Mouse (Mus musculus) cerebellum, adult 9-10 months (tissue): ENCODE measurements around the gene Slit2.

ENCODE experiments used
- DNase-seq: peaks from one replicate; pipeline ENCODE4 v3.0.0; 2022

The Slit2 gene

GRCm38 (mm10) chr5:47982941-47983701 lies at the start of gene Slit2:
Gene Slit2 (plus strand): TSS chr5:47983138.
- DNase-seq: no peak

DNA sequence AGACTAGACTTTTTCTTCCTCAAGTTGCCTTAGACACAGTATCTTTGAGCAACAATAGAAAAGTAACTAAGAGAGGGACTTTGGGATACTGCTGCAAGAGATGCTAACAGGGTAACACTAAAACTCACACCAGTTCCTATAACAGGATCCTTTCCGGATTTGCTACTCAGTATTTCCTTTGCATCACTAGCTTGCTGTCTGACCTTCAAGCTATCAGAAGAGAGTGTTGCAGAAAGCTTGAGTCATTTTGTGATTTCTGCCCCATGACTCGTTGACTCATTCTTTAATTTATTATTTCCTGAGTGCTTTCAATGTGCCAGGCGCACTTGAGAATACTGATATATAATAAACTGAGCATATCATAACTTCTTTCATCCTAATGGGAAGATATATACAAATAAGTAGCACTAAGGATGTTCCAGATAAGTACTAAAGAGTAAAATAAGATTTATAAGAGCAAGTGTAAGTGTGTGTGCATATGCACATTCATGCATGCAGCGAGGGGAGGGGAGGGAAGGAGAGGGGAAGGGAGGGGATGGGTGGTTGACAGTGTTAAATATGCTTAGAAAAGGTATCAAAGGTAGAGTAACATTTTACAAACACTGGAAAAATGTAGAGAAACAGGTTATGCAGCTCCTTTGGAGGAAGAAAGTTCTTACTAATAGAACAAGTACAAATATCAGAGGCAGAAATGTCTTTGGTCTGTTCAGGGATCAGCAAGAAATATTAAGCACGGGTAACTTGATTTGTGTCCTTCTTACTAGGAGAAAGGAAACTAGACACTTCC lies 44.2 kb upstream of the Slit2 start:
- DNase-seq: no peak

- no peak for DNase-seq
Measured at GRCm38 (mm10) chr5:47956451-47956850, 26.5 kb upstream of the Slit2 start.

DNA sequence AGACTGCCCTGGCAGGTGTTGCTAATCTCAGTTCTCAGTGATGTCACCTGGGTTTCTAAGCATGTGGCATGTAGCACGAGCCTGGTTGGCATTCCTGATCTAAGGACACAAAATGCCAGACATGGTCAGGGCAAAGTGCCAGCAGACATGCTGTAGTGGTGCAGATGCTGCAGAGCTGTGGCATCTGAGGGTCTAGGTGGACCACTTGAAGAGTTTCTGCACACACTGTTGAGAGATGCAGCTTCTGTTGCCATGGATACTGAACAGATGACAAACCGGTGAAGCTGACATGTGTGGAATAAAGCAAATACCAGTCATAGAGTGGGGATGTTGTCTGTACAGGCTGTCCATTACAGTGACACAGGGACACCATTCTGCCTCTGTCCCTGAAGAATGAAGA lies 7.1 kb upstream of the Slit2 start:
- no peak for DNase-seq

- DNase-seq: no peak
Measured at GRCm38 (mm10) chr5:47979371-47979770, 3.6 kb upstream of the Slit2 start.

DNA sequence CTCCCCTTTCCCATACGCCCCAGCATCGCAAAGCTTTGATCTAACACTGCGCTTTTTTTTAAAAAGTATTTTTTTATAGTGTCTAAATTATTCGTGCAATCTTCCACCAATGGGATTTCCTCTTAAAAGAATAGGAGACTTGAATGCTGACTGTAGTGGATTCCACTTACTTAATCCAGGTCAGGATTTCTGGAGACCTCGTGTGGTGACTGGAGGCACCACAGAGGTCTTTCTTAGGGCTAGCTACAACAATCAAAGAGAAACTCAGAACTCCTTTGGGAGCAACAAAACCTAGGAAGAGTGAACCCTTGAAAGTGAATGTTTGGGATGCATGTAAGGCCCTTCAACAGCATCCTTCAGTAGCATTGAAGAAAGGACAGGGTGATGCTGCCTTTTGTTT lies 2.5 kb upstream of the Slit2 start:
- DNase-seq: no peak

DNA sequence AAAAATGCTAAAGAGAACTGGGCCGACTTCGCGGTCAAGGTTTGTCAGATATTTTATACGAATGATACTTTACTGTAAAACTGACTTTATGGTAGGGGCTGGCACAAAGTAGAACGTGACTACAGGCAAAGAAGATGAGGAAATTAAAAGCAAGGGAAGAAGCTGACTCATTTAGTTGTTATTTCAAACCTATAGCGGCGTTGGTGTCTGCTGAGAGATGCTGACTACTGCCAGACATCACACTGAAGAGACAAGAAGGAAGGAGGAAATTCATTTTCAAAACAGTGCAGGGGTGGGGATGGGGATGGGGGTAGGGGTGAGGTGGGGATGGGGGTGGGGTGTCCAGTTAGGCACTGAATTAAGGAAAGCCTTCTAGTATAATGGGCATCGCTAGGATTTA lies 987 bp upstream of the Slit2 start:
- no peak for DNase-seq

- DNase-seq: no peak
Measured at GRCm38 (mm10) chr5:47983746-47984583, 1.0 kb downstream of the Slit2 start.

DNA sequence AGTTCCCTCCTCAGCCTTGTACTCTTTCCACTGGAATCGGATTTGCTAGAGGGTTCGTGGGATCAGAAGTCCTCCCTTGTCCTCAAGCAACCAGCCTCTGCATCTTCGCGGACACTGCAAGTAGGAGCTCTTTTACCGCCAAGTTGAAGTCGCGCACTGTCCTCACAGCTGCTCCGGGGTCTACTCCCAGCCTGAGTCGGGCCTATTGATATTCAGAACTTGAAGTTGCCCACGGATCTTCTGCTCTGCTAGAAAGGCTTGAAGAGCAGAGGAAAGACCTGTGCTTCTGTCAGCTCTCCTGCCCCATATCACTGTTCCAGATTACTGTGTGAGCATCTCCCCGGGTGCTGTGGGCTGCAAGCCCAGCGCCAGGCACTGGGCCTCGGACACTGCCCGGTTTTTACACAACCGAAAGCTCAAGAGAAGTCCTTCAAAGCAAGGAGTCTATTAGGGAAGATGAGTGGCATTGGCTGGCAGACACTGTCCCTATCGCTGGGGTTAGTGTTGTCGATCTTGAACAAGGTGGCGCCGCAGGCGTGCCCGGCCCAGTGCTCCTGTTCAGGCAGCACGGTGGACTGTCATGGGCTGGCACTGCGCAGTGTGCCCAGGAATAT lies 1.8 kb downstream of the Slit2 start:
- no peak for DNase-seq

GRCm38 (mm10) chr5:47985198-47985631 lies 2.3 kb downstream of the Slit2 start:
- DNase-seq: no peak

GRCm38 (mm10) chr5:47985901-47986670 lies 3.1 kb downstream of the Slit2 start:
- DNase-seq: no peak

DNA sequence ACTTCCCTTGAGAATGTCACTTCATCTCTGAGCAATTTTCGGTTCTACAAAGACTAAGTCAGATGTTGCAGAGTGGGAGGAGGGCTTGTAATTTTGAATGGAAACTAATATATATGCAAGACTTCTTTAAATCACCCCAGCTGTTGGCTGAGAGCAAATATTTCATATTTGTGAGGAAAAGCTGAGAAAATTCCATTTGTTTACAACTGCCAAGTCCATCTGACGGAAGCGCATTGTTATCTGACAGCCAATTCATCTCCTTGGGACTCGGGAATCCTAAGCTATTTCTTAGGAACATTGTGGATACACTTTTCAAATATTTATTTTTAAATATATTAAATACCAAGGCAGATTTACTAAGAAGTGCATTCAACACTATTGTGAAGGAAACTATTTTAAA lies 8.0 kb downstream of the Slit2 start:
- no peak for DNase-seq

DNA sequence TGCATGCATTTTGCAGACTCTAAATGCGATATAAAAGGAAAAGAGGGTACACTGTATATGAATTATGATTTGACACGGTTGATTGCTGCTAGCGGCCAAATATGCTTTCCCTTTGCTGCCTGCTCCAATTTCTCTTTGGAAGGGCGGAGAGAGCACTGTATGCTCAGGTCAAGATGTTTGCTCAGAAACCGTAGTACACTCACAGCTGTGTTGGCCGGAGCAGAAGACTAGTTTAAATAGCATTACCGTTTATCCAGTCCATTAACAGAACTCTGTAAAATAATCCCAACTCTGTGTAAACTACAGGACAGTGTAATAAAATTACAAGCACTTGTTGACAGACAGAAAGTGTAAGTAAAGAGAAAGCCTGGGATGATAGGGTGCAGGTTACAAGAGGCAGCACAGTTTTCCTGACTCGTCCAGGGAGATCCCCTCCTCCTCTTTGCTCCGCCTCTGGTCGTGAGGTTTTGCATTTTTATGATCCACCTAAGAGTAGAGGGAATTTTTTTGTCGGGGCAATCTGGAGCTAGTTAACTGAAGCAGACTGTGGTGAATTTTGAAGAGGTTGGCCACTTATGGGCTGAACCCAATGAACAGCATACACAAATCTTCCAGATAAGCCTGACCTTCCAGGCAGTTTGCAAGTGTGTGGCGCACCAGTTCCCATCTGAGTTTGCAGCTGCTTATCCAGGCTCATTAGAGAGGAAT lies 20.9 kb downstream of the Slit2 start:
- no peak for DNase-seq

DNA sequence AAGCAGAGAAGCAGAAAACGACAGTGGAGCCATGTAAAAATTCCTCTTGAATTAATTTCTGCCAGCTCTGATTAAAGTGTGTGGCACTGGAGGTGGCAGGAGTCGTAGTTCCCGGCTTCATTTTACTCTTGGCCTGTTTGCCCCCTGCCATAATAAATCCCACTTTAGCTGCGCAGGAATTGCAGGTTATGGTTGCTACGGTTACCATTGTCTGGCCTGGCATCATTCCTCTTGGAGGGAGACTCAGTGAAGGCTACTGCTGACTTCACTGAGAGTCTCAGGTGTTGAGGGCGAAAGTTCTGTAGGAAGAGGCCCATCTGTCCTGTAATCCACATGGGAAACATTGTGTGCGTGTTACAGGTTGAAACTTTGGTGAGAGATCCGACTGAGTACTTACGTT lies 22.6 kb downstream of the Slit2 start:
- DNase-seq: no peak

DNA sequence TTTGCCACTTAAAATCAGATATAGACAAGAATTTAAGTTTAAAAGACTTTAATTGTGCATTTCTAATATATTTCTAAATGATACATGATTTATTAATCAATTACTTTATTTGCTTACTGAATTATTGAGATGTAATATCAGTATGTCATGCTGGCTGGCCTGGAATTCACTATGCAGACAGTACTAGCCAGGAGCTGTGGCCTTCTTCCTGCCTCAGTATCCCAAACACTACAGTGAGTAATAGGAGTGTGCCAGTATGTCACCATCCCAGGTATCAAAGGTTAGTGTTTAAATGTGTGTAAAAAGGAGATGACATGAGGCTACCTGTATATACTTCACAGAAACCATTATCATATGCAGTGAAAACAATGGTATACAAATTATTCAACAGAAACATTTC lies 23.1 kb downstream of the Slit2 start:
- no peak for DNase-seq

GRCm38 (mm10) chr5:48023441-48023840 lies 40.5 kb downstream of the Slit2 start:
- DNase-seq: no peak

- no peak for DNase-seq
Measured at GRCm38 (mm10) chr5:48034875-48035274, 51.9 kb downstream of the Slit2 start.

GRCm38 (mm10) chr5:48038033-48038432 lies 55.1 kb downstream of the Slit2 start:
- no peak for DNase-seq

GRCm38 (mm10) chr5:48048986-48049751 lies 66.2 kb downstream of the Slit2 start:
- no peak for DNase-seq

DNA sequence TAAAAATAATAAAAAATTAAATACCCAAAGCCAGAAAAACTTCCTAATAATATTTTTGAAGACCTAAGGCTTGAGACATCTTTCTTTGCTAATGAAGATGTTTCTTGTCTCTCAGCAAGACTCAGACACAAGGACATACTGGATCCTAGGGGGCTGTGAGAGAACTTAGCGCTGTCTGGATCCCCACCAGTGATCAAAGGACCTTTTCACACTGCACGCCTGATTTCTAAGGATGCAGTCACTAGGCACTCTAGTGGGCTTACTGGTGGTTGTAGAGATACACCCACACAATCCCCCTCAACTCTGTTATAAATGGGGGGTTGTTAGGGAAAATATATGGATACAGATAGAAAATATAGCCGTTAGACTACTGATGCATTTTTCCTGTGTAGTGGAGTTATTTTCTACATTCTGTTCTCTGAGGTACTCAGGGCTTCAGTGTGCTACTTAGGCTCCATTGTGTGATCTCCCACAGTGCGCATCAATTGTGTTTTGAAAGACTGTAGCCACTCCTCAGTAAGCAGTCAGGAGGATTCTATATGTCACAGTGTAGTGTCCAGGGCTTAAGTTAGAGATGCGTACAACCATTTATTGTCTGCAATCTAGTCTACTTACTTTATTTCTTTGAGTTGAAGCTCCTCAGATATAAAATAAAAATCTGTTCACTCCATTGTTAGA lies 67.8 kb downstream of the Slit2 start:
- no peak for DNase-seq
